Mouse (Mus musculus) adrenal gland, adult 18-20 months (tissue): ENCODE data around the gene Dph2. TPM values are rescaled to one million over a fixed set of nuclear protein-coding genes. Genes with fewer than 3 reads are reported as not detected.

ENCODE experiments used
- DNase-seq, 2 experiments: peaks; one replicate each; pipeline ENCODE4 v3.0.0; 2021 to 2022; ENCODE audit warnings: low spot score in 2 of 2
- total RNA-seq, 2 experiments: library from RNA; stranded (reverse); gene quantifications; 1 replicate in 1 of 2; 2 replicates in 1 of 2; pipeline ENCODE4 v1.2.3; 2021

Gene Dph2
- total RNA-seq, 2 experiments from 2014 or later: 11.7 to 13.3 TPM

GRCm38 (mm10) chr4:117841566-117841965 is 50.3 kb downstream of the Dph2 start:
- no peak for DNase-seq

GRCm38 (mm10) chr4:117840821-117841220 is 51.0 kb downstream of the Dph2 start:
- no peak for DNase-seq

- DNase-seq: no peak
Measured at GRCm38 (mm10) chr4:117839366-117839765, 52.5 kb downstream of the Dph2 start.

Other genes with a start within 250 kb of the Dph2 start
- 10 to 100 TPM; 20.6 to 23.3 TPM for gene Dmap1, start 209.8 kb downstream of the Dph2 start, total RNA-seq
- not detected for gene Gm12845, start 167.6 kb downstream of the Dph2 start, total RNA-seq
- gene Klf17, start 126.4 kb downstream of the Dph2 start, total RNA-seq: not detected
- 10 to 100 TPM in 1 of 2 experiments, 1 to 10 TPM in 1; 6.5 to 11.8 TPM for gene Slc6a9, start 57.5 kb downstream of the Dph2 start, total RNA-seq
- under 1 TPM; 0.70 to 0.99 TPM for gene Ccdc24, start 19.5 kb downstream of the Dph2 start, total RNA-seq
- gene B4galt2, start 8.5 kb downstream of the Dph2 start, total RNA-seq: 10 to 100 TPM in 1 of 2 experiments, 1 to 10 TPM in 1; 9.9 to 12.9 TPM
- gene Atp6v0b, start 4.7 kb downstream of the Dph2 start, total RNA-seq: 100 to 1,000 TPM; 222 to 245 TPM
- gene Ipo13, start 23.0 kb upstream of the Dph2 start, total RNA-seq: 10 to 100 TPM; 51.6 to 56.3 TPM
- under 1 TPM in 1 of 2 experiments, not detected in 1; 0.38 TPM for gene Artn, start 37.7 kb upstream of the Dph2 start, total RNA-seq
- 10 to 100 TPM; 37.4 to 40.5 TPM for gene St3gal3, start 242.9 kb upstream of the Dph2 start, total RNA-seq